Mouse (Mus musculus): ENCODE data around the gene Zfp982. TPM values are rescaled to one million over a fixed set of nuclear protein-coding genes. Genes with fewer than 3 reads are reported as not detected.
"Not testable (repeated sequence)": the region's sequence is repeated elsewhere in the genome, so short reads cannot be mapped to it uniquely, and the experiment has no call there.

Zfp982 gene
- polyA plus RNA-seq, 1 experiment from 2014 or later = 8.5 TPM

DNA sequence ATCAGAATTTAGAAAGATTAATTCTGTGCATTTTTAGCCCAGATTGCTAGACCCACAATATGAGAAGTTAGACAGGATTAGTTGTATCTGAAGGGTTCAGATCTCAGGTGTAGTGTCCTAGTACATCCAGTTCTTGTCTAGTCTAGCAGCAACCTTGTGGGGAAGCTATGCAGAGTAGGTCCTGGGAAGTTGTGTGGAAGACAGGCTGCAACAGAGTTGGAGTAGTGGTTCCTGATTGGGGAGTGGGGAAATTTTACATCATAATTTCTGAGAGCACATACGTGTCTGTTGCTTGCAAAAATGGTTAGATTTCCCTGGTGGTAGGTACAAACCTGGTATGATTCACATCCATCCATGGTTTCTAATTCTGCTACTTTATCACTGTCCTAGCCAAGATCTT lies 32.9 kb downstream of the Zfp982 start:
- H3K27me3 ChIP-seq = no peaks in the 10 kb centered on the region
- no peak overlapping the region for H3K4me3 ChIP-seq
- H3K9ac ChIP-seq = no peak overlapping the region
- ATAC-seq (ENCODE audit: low FRiP score) = no peak
- H3K4me2 ChIP-seq (replicated peaks) = no peak overlapping the region
- WGBS = 84% methylated on average over 1 of the region's 1 CpGs
- no peak overlapping the region for H3K27ac ChIP-seq
- H3K4me1 ChIP-seq = no peaks in the 10 kb centered on the region
- H3K36me3 ChIP-seq = no peaks in the 10 kb centered on the region
- peaks cover 66% of the 10 kb centered on the region for H3K9me3 ChIP-seq (replicated peaks)

DNA sequence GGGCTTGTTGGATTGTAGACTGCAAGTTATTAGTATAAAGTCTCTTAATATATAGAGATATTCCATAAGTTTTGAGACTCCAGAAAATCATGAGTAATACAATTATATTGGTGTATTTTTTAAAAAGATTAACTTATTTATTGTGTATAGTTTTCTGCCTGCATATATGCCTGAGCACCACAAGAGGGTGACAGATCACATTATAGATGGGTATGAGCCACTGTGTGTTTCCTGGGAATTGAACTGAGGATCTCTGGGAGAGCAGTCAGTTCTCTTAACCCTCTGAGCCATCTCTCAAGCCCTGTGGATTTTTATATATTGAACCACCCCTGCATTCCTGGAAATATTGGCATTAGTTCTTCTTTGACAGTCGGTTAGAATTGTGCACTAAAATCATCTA lies 38.1 kb downstream of the Zfp982 start:
- H3K4me2 ChIP-seq (replicated peaks) = no peak overlapping the region
- no peaks in the 10 kb centered on the region for H3K4me1 ChIP-seq
- H3K36me3 ChIP-seq = no peaks in the 10 kb centered on the region
- H3K4me3 ChIP-seq = no peak overlapping the region
- no peak overlapping the region for H3K9ac ChIP-seq
- no peak overlapping the region for H3K27ac ChIP-seq
- ATAC-seq (ENCODE audit: low FRiP score) = no peak
- H3K9me3 ChIP-seq (replicated peaks) = peaks cover 35% of the 10 kb centered on the region
- H3K27me3 ChIP-seq = no peaks in the 10 kb centered on the region
- 88% methylated on average over 1 of the region's 1 CpGs for WGBS

DNA sequence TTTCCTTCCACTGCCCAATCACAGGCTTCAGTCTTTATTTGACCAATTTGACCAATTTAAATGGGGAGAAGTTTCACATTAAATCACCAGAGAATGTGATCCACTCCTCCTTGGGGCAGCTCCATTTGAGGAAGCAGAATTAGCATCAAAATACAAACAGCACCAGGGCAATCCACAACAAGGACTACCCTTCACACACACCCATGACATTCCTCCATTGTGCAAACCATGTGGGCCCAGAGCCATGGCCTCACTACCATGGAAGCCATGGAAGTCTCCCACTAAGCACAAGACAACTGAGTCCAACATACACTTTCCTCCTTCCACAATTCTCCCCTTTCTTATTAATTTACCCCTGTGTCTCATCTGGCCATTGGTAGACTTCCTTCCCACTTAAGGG lies 43.7 kb downstream of the Zfp982 start:
- not testable (repeated sequence) for H3K4me1 ChIP-seq; H3K9ac ChIP-seq; H3K36me3 ChIP-seq; H3K27me3 ChIP-seq; H3K4me3 ChIP-seq; H3K4me2 ChIP-seq (replicated peaks); H3K27ac ChIP-seq; ATAC-seq (ENCODE audit: low FRiP score)
- H3K9me3 ChIP-seq (replicated peaks) = peaks cover 47% of the 10 kb centered on the region

DNA sequence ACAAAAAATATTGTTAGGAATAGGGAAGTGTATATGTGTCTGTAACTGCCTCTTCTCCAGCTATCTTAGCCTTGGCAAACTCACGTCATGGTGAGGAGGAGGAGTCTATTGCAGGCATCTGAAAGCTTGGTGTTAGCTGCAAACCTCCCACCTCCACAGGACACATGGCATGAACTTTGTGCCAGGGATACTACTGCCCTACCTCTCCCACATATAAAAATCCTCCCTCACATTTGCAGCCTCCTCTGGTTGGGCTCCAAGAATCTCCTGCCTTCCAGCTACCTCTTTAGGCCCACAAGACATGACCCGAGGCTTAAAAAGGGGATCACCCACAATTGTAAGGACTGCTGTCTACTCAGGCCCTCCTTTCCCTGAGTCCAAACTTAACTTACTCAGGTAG lies 45.5 kb downstream of the Zfp982 start:
- Histone ChIP-seq H3K4me2 (replicated peaks) (no peak overlapping the region), H3K4me3 (no peak overlapping the region), H3K4me1 (no peaks in the 10 kb centered on the region), H3K9ac (no peak overlapping the region), H3K27ac (no peak overlapping the region), H3K36me3 (no peaks in the 10 kb centered on the region), H3K9me3 (replicated peaks) (peaks cover 49% of the 10 kb centered on the region), H3K27me3 (no peaks in the 10 kb centered on the region)
- ATAC-seq (ENCODE audit: low FRiP score) = no peak
- 83% methylated on average over 2 of the region's 2 CpGs for WGBS

DNA sequence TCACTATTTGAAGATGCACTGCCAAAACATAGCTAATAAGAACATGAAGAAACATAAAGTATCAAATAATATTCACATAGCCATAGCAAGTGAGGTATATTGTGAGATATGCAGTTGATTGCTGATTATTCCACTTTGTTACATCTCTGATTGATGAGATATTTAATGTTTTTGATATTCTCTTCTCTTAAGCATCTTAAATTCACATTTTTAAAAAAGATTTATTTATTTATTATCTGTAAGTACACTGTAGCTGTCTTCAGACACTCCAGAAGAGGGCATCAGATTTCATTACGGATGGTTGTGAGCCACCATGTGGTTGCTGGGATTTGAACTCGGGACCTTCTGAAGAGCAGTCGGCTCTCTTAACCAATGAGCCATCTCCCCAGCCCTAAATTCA lies 47.7 kb downstream of the Zfp982 start, which contains the start of gene Gm16503:
Gene Gm16503, plus strand, starts transcription at position 301 of the 400 bp plus-strand sequence.
- WGBS = 89% methylated on average over 3 of the region's 3 CpGs
- H3K27me3 ChIP-seq; H3K4me2 ChIP-seq (replicated peaks): not testable (repeated sequence)

DNA sequence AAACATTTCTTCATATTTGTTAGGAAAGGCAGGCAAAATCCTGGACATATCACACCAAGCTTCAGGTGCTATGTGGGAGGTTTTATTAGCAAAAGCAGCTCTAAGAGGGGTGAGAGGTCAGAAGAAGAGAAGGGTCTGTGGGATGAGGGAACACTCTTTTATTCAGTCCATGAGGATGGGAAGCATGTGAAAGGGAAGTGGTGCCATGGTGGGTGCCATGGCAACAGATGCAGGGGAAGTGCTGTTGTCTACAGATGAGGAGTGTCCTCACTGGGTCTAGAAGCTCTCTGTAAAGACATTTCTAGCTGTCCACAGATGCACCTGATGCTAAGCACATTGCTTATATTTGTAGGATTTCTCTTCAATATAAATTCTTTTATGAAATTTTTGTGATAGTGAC lies 48.9 kb downstream of the Zfp982 start:
- peaks cover 45% of the 10 kb centered on the region for H3K9me3 ChIP-seq (replicated peaks)
- no peak for ATAC-seq (ENCODE audit: low FRiP score)
- H3K27ac ChIP-seq = no peak overlapping the region

More for the DNA sequence above, 47.7 kb downstream of the Zfp982 start, which contains the start of gene Gm16503:
- not testable (repeated sequence) for H3K9ac ChIP-seq; H3K4me3 ChIP-seq; H3K27ac ChIP-seq; H3K4me1 ChIP-seq; ATAC-seq (ENCODE audit: low FRiP score); H3K36me3 ChIP-seq
- H3K9me3 ChIP-seq (replicated peaks) = peaks cover 53% of the 10 kb centered on the region

DNA sequence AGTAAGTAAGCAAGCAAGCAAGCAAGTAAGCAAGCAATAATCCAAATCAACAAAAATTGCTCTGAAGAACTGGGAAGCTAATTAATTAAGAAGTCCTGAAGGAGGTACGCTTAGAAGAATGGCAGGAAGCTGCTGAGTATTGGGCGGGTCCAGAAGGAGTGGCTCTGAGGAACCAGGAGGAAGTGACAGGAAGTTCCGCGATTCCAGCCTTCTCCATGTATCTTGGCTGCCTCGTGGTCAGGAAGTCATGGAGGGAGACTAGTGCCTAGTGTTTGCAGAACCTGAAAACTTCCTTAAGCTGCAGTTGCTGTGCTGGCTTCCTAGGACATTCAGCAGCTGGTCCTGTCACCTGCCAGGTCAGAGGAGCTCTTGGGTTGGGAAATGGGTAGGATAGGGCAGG lies 60.9 kb downstream of the Zfp982 start, which contains the start of gene Zfp985:
Gene Zfp985, plus strand, starts transcription at position 207 of the 400 bp plus-strand sequence.
- ATAC-seq (ENCODE audit: low FRiP score); H3K9ac ChIP-seq; H3K4me2 ChIP-seq (replicated peaks); H3K4me1 ChIP-seq; H3K36me3 ChIP-seq; H3K4me3 ChIP-seq; H3K27me3 ChIP-seq; H3K27ac ChIP-seq: not testable (repeated sequence)
- 81% methylated on average over 5 of the region's 5 CpGs for WGBS
- H3K9me3 ChIP-seq (replicated peaks) = peaks cover 21% of the 10 kb centered on the region

More for the DNA sequence above, 48.9 kb downstream of the Zfp982 start:
- Histone ChIP-seq H3K27me3 (no peaks in the 10 kb centered on the region), H3K4me3 (no peak overlapping the region), H3K4me1 (no peaks in the 10 kb centered on the region), H3K4me2 (replicated peaks) (no peak overlapping the region), H3K36me3 (no peaks in the 10 kb centered on the region), H3K9ac (no peak overlapping the region)

DNA sequence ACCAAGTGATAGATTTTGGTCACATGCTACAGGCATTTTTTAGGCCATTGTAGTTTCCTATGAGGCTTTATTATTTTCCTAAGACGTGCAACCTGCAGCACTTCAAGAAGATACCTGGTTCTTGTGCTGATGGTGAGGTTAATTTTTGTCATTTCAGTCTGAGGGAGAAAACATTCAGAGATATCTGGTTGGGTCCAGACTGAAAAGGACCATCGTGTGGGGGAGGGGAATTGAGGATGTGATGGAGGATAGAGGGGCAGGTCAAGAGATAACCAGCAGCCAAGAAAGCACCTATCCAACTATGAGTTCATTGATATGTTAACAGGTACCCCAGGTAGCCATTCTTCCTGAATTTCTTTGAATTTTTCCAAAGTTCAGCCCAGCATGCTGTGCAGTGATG lies 62.1 kb downstream of the Zfp982 start:
- 81% methylated on average over 2 of the region's 2 CpGs for WGBS
- not testable (repeated sequence) for H3K4me2 ChIP-seq (replicated peaks); ATAC-seq (ENCODE audit: low FRiP score); H3K27ac ChIP-seq; H3K36me3 ChIP-seq; H3K4me1 ChIP-seq; H3K9ac ChIP-seq; H3K4me3 ChIP-seq; H3K27me3 ChIP-seq
- peaks cover 21% of the 10 kb centered on the region for H3K9me3 ChIP-seq (replicated peaks)

DNA sequence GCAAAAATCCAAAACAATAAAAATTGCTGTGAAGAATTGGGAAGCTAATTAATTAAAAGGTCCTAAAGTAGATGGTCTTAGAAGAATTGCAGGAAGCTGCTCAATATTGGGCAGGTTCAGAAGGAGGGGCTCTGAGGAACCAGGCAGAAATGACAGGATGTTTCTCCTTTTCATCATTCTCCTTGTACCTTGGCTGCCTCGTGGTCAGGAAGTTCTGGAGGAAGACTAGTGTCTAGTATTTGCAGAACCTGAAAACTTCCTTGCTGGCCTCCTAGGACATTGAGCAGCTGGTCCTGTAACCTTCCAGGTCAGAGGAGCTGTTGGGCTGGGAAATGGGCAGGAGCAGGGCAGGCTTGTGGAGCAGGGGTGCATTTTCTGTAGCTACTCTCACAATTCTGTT lies 64.7 kb downstream of the Zfp982 start:
- H3K27ac ChIP-seq; H3K4me3 ChIP-seq; H3K36me3 ChIP-seq; H3K9ac ChIP-seq; H3K4me1 ChIP-seq; ATAC-seq (ENCODE audit: low FRiP score); H3K4me2 ChIP-seq (replicated peaks); H3K27me3 ChIP-seq: not testable (repeated sequence)
- peaks cover 21% of the 10 kb centered on the region for H3K9me3 ChIP-seq (replicated peaks)
- WGBS = 59% methylated on average over 1 of the region's 1 CpGs

DNA sequence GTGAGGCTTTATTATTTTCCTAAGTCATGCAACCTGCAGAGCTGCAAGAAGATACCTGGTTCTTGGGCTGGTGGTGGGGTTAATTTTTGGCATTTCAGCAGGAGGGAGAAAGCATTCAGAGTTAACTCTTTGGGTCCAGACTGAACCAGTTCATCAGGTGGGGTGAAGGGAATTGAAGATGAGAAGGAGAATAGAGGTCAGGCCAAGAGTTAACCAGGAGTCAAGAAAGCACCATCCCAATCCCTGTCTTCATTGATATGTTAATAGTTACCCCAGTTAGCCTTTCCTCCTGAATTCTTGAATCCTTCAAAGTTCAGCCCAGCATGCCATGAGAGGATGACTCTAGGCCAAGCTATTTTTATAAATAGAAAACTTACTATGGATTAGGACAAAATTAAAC lies 65.8 kb downstream of the Zfp982 start:
- ATAC-seq (ENCODE audit: low FRiP score); H3K4me3 ChIP-seq; H3K27me3 ChIP-seq; H3K36me3 ChIP-seq; H3K9ac ChIP-seq; H3K4me2 ChIP-seq (replicated peaks); H3K4me1 ChIP-seq; H3K27ac ChIP-seq: not testable (repeated sequence)
- peaks cover 18% of the 10 kb centered on the region for H3K9me3 ChIP-seq (replicated peaks)

DNA sequence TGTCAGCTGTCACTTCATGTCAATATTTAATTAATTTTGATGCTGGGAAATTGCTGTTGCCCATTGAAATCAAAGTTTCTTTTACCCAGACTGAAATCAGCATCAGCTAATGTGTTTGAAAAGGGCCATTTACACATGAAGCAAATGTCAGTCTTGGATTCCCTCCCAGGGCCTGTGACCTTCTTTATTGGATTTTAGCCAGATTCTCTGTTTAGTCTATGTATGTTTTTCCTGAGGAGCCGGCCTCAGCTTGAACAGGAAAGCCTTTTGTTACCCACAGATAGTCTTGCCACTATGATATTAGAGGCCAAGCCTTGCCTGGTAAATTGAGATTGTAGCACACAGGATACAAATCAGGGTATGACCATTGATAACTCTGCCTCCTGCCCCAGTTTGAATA lies 66.9 kb downstream of the Zfp982 start:
- H3K9ac ChIP-seq; ATAC-seq (ENCODE audit: low FRiP score); H3K36me3 ChIP-seq; H3K4me2 ChIP-seq (replicated peaks); H3K27me3 ChIP-seq; H3K4me1 ChIP-seq; H3K27ac ChIP-seq; H3K4me3 ChIP-seq: not testable (repeated sequence)
- WGBS = 67% methylated on average over 1 of the region's 1 CpGs
- peaks cover 14% of the 10 kb centered on the region; the same call in 1 of the 2 replicates for H3K9me3 ChIP-seq (replicated peaks)
